Comparison of ENCODE assay signal across 8 mouse cellular contexts in genomic region chr1:155109387-155110350, GRCm38 (mm10). TPM values are rescaled to one million over a fixed set of nuclear protein-coding genes. Genes with fewer than 3 reads are reported as not detected.
DNase-seq lines count a peak whose midpoint lies in the region; ATAC-seq and TF ChIP-seq lines count a peak whose summit lies in the region.

No protein-coding gene starts in this region.

- no peaks in the 10 kb centered on the region for H3K36me3 ChIP-seq in limb, embryonic 14.5 days (ENCODE audit: control insufficient read depth, insufficient read depth, low read length)
- H3K36me3 ChIP-seq in stomach, embryonic 15.5 days = no peaks in the 10 kb centered on the region

- H3K4me3 ChIP-seq in layer of hippocampus, adult 2 months = peak overlapping the region; percentile 11; the same call in 1 of the 2 replicates
- H3K4me3 ChIP-seq in limb, embryonic 14.5 days (replicated peaks; ENCODE audit: low read length) = no peak overlapping the region
- H3K4me3 ChIP-seq in stomach, embryonic 15.5 days (replicated peaks) = no peak overlapping the region

- WGBS in limb, embryonic 14.5 days = 17% methylated on average over 18 of the region's 18 CpGs
- 22% methylated on average over 18 of the region's 18 CpGs for WGBS in stomach, embryonic 15.5 days

- no peaks in the 10 kb centered on the region for H3K27me3 ChIP-seq in limb, embryonic 14.5 days (ENCODE audit: control insufficient read depth, insufficient read depth, low read length)
- H3K27me3 ChIP-seq in stomach, embryonic 15.5 days (replicated peaks) = no peaks in the 10 kb centered on the region

- H3K9me3 ChIP-seq in limb, embryonic 14.5 days (ENCODE audit: control insufficient read depth, low read length) = no peaks in the 10 kb centered on the region
- H3K9me3 ChIP-seq in stomach, embryonic 15.5 days = no peaks in the 10 kb centered on the region

- no peak for TF ChIP-seq CTCF in layer of hippocampus, adult 2 months (conservative IDR thresholded peaks at IDR 0.05)

- no peak overlapping the region for H3K9ac ChIP-seq in limb, embryonic 14.5 days (ENCODE audit: low read depth, low read length, severe bottlenecking)
- no peak overlapping the region for H3K9ac ChIP-seq in stomach, embryonic 15.5 days

- peaks cover 11% of the 10 kb centered on the region for H3K4me1 ChIP-seq in limb, embryonic 14.5 days (ENCODE audit: control insufficient read depth, insufficient read depth, low read length)
- H3K4me1 ChIP-seq in stomach, embryonic 15.5 days = 0 out of 2 replicates have a peak, but pooled peaks cover 16% of the 10 kb centered on the region

- TF ChIP-seq POLR2A in limb, embryonic 14.5 days (IDR thresholded peaks at IDR 0.05; ENCODE audit: borderline replicate concordance, extremely low read depth, insufficient read depth, insufficient read length) = no peak

- peak overlapping the region; percentile 61 for H3K27ac ChIP-seq in layer of hippocampus, adult 2 months
- H3K27ac ChIP-seq in limb, embryonic 14.5 days (replicated peaks; ENCODE audit: low read depth, low read length) = no peak overlapping the region; the same call in 1 of the 2 replicates
- peak overlapping the region; percentile 65; the same call in 1 of the 2 replicates for H3K27ac ChIP-seq in stomach, embryonic 15.5 days

- no peak for ATAC-seq in limb, embryonic 14.5 days (ENCODE audit: low FRiP score, low read depth)
- ATAC-seq in stomach, embryonic 15.5 days (ENCODE audit: insufficient read depth, low FRiP score, low read depth) = no peak

- peak overlapping the region; percentile 20 for H3K4me2 ChIP-seq in limb, embryonic 14.5 days (replicated peaks; ENCODE audit: low read depth, low read length, severe bottlenecking)
- peak overlapping the region; percentile 37 for H3K4me2 ChIP-seq in stomach, embryonic 15.5 days

- DNase-seq in layer of hippocampus, adult 2 months (ENCODE audit: low spot score in 2 of 2) = no peak
- DNase-seq in layer of hippocampus, postnatal 10 days (ENCODE audit: low spot score in 2 of 2) = no peak
- DNase-seq in heart, adult 18-20 months = peak; percentile 46 to 59
- DNase-seq in limb, embryonic 14.5 days (ENCODE audit: low spot score) = no peak
- DNase-seq in layer of hippocampus, adult 9-10 months (ENCODE audit: low spot score) = no peak
- DNase-seq in cerebellum, adult 9-11 months = no peak
- DNase-seq in c-Kit-positive CD71-positive TER-119-positive erythroid progenitor cells, embryonic 14.5 days (ENCODE audit: low spot score) = no peak

RNA-seq across cellular contexts. Expression of gene Ier5, which starts 10.2 kb away (rescaled TPM):
- 10 to 100 TPM; 26.5 to 28.1 TPM for total RNA-seq in layer of hippocampus, adult 2 months (2021)
- total RNA-seq in layer of hippocampus, postnatal 10 days (2021) = 10 to 100 TPM; 16.5 to 21.5 TPM
- total RNA-seq in heart, adult 18-20 months (2021) = 10 to 100 TPM; 18.8 to 21.4 TPM
- 25.1 and 25.3 TPM in 2 replicates for polyA plus RNA-seq in limb, embryonic 14.5 days (2012; rRNA removed)
- polyA plus RNA-seq in limb, embryonic 14.5 days (2014; fragmentation: Nextera tagmentation; extraction: Ambion mirVana) = 13.6 and 16.2 TPM in 2 replicates
- polyA plus RNA-seq in stomach, embryonic 15.5 days (2015; fragmentation: Nextera tagmentation; extraction: Ambion mirVana) = 5.8 TPM in 2 replicates

RNA-seq across cellular contexts. Expression of gene Mr1, which starts 36.9 kb away (rescaled TPM):
- total RNA-seq in layer of hippocampus, adult 2 months (2021) = 1 to 10 TPM; 3.2 to 3.3 TPM
- 1 to 10 TPM; 3.0 to 3.7 TPM for total RNA-seq in layer of hippocampus, postnatal 10 days (2021)
- 1 to 10 TPM; 6.7 to 7.8 TPM for total RNA-seq in heart, adult 18-20 months (2021)
- polyA plus RNA-seq in limb, embryonic 14.5 days (2012; rRNA removed) = 6.9 and 8.2 TPM in 2 replicates
- 10.5 TPM in 2 replicates for polyA plus RNA-seq in limb, embryonic 14.5 days (2014; fragmentation: Nextera tagmentation; extraction: Ambion mirVana)
- polyA plus RNA-seq in stomach, embryonic 15.5 days (2015; fragmentation: Nextera tagmentation; extraction: Ambion mirVana) = 6.4 and 7.8 TPM in 2 replicates

RNA-seq across cellular contexts. Expression of gene Stx6, which starts 48.8 kb away (rescaled TPM):
- 100 to 1,000 TPM; 124 to 129 TPM for total RNA-seq in layer of hippocampus, adult 2 months (2021)
- 10 to 100 TPM; 84.5 to 90.1 TPM for total RNA-seq in layer of hippocampus, postnatal 10 days (2021)
- 10 to 100 TPM; 17.5 to 20.2 TPM for total RNA-seq in heart, adult 18-20 months (2021)
- 80.1 and 85.2 TPM in 2 replicates for polyA plus RNA-seq in limb, embryonic 14.5 days (2012; rRNA removed)
- polyA plus RNA-seq in limb, embryonic 14.5 days (2014; fragmentation: Nextera tagmentation; extraction: Ambion mirVana) = 89.9 and 111 TPM in 2 replicates
- polyA plus RNA-seq in stomach, embryonic 15.5 days (2015; fragmentation: Nextera tagmentation; extraction: Ambion mirVana) = 58.9 and 63.8 TPM in 2 replicates

Comparison
In these comparisons a context has a peak if more than half of its experiments do, and no peak if none do; other contexts are left out.
1. DNase-seq: peak in heart, adult 18-20 months (2 of 2); none in layer of hippocampus, adult 2 months (0 of 2), layer of hippocampus, postnatal 10 days (0 of 2), limb, embryonic 14.5 days (single experiment), layer of hippocampus, adult 9-10 months (single experiment), cerebellum, adult 9-11 months (single experiment) and c-Kit-positive CD71-positive TER-119-positive erythroid progenitor cells, embryonic 14.5 days (single experiment).
2. RNA of gene Stx6, which starts 48.8 kb away (total RNA-seq): 124 to 129 TPM in layer of hippocampus, adult 2 months and 84.5 to 90.1 TPM in layer of hippocampus, postnatal 10 days; 17.5 to 20.2 TPM in heart, adult 18-20 months; every median in the first group is over 4 times any median in the second.